Mouse (Mus musculus) brain, embryonic 14.5 days (tissue): Measurements from ENCODE around the gene H2-Eb2.

Experiments used
- CTCF ChIP-seq: fragments of 200-500 bp; IDR thresholded peaks from 2 replicates; pipeline ENCODE4 v1.5.1; 2012; ENCODE audit warnings: inconsistent platforms, mild to moderate bottlenecking, moderate library complexity, borderline replicate concordance; ENCODE audit not compliant: insufficient read depth, insufficient read length; ENCODE audit errors: extremely low read depth
- POLR2A ChIP-seq: fragments of 200-500 bp; IDR thresholded peaks from 2 replicates; pipeline ENCODE4 v1.6.1; 2012; ENCODE audit warnings: mild to moderate bottlenecking, inconsistent platforms, borderline replicate concordance; ENCODE audit not compliant: poor library complexity, insufficient read depth, insufficient read length, severe bottlenecking; ENCODE audit errors: extremely low read depth

- TF ChIP-seq CTCF (peak; percentile 88), POLR2A (no peak)
These were observed 24.0 kb downstream of the H2-Eb2 start for GRCm38 (mm10) chr17:34349429-34349828.
